Mouse (Mus musculus) neural tube, embryonic 13.5 days (tissue): ENCODE data around the gene Ddx23. TPM values are rescaled to one million over a fixed set of nuclear protein-coding genes. Genes with fewer than 3 reads are reported as not detected.

Source experiments
- ATAC-seq: fragments of 200-750 bp; cut with Nextera tagmentation; 2 replicates; pipeline ENCODE4 v1.8.0; 2017; ENCODE audit warnings: low read depth, mild to moderate bottlenecking, moderate TSS enrichment, moderate library complexity
- H3K27ac ChIP-seq: fragments of 300-500 bp; sonication (generic); replicated peaks from 2 replicates; pipeline ENCODE4 v1.5.1; 2015; ENCODE audit warnings: moderate library complexity, mild to moderate bottlenecking, inconsistent platforms
- H3K27me3 ChIP-seq: fragments of 300-500 bp; sonication (generic); 2 replicates; pipeline ENCODE4 v1.6.1; 2015; ENCODE audit warnings: mild to moderate bottlenecking, inconsistent platforms
- H3K36me3 ChIP-seq: fragments of 300-500 bp; sonication (generic); 2 replicates; pipeline ENCODE4 v1.6.1; 2015; ENCODE audit warnings: mild to moderate bottlenecking, inconsistent platforms
- H3K4me1 ChIP-seq: fragments of 300-500 bp; sonication (generic); replicated peaks from 2 replicates; pipeline ENCODE4 v1.6.1; 2015; ENCODE audit warnings: inconsistent platforms
- H3K4me2 ChIP-seq: fragments of 300-500 bp; sonication (generic); 2 replicates; pipeline ENCODE4 v1.6.1; 2015; ENCODE audit warnings: inconsistent platforms, mild to moderate bottlenecking, moderate library complexity
- H3K4me3 ChIP-seq: fragments of 300-500 bp; sonication (generic); 2 replicates; pipeline ENCODE4 v1.5.1; 2015; ENCODE audit warnings: mild to moderate bottlenecking, inconsistent platforms
- H3K9ac ChIP-seq: fragments of 300-500 bp; sonication (generic); 2 replicates; pipeline ENCODE4 v1.6.1; 2015; ENCODE audit warnings: moderate library complexity, mild to moderate bottlenecking, inconsistent platforms
- H3K9me3 ChIP-seq: fragments of 300-500 bp; sonication (generic); 2 replicates; pipeline ENCODE4 v1.6.1; 2016; ENCODE audit warnings: inconsistent platforms
- WGBS: fragments of 180-500 bp; shearing (Covaris S2); methylation state at CpG from one replicate; pipeline ENCODE4 v1.1.7; 2015; 5-methylcytosine and 5-hydroxymethylcytosine counted together
- polyA plus RNA-seq: library from polyadenylated mRNA; unstranded; fragments of >200 nt; fragmentation: Nextera tagmentation; extraction: Ambion mirVana; gene quantifications from 2 replicates; pipeline ENCODE4 v1.2.1, GENCODE M21; 2015

Ddx23 gene
- polyA plus RNA-seq, 1 experiment from 2014 or later, result 21.7 TPM

DNA sequence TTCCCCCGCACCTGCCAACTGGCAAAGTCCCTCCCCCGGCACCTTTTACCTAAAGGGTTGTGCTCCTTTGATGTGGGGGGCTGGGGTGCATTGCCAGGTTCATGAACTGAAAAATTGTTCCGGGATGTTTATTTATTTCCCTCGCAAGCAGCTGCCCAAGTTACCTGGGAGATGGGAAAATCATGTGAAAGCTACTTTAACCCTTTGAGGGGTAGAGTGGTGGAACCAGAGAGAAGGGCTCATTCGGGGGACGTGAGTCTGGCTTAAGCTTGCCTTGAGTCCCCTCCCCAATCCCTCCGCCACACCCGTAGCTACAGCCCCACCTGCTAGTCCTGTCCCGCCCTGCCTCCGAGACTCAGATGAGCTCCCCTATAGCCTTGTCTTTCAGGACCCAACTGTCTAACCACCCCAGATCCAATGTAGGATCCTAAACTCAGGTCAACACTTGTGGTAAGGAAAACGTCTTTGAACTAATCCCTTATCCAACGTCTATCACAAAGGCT, 52.5 kb downstream of the Ddx23 start:
- H3K9me3 ChIP-seq, result no peaks in the 10 kb centered on the region
- H3K4me2 ChIP-seq, result peak overlapping the region; percentile 81
- 4% methylated on average over 12 of the region's 12 CpGs for WGBS
- no peaks in the 10 kb centered on the region for H3K36me3 ChIP-seq
- ATAC-seq, result no peak
- H3K4me1 ChIP-seq, result peaks cover 48% of the 10 kb centered on the region
- peak overlapping the region; percentile 90 for H3K9ac ChIP-seq
- H3K4me3 ChIP-seq, result peak overlapping the region; percentile 77
- H3K27me3 ChIP-seq, result no peaks in the 10 kb centered on the region
- peak overlapping the region; percentile 92 for H3K27ac ChIP-seq

DNA sequence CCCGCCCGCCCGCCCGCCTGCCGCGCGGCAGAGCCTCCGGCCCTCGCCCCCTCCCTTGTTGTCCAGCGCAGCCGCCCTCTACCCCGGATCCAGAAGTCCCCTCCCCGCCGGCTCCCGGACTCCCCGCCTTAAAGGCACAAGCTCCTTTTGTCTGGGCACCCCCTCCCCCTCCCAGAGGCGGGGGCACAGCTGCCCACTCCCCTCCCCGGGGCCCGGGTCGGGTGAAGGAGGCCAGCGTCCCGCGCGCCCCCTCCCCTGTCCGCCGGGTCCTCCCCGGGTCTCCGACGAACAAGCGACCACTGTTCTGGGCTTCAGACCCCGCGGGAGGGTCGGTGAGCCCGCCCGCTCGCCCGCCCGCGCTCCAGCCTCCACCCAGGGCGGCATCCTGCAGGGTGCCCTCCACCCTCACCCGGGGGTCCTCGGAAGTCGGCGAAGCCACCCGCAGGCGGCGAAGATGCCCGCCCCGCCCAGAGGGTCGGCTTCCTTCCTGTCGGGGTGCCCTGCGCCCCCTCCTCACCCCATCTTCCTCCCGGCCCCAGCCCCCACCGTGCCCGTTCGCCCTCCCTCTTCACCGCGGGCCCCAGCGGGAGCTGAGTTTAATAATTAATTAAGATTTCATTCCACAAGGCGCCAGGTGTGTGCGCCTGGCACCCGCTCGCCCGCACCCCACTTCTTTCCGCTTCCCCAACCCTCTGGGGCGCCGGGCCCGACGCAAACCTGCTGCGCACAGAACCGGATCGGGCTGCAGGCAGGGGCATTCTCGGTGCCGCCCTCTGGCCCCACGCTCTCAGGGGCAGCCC, 53.2 kb downstream of the Ddx23 start, which contains the start of gene Adcy6:
TSS of gene Adcy6 (minus strand) at position 746 of the 800 bp plus-strand sequence.
- WGBS, result 0% methylated on average over 42 of the region's 75 CpGs

DNA sequence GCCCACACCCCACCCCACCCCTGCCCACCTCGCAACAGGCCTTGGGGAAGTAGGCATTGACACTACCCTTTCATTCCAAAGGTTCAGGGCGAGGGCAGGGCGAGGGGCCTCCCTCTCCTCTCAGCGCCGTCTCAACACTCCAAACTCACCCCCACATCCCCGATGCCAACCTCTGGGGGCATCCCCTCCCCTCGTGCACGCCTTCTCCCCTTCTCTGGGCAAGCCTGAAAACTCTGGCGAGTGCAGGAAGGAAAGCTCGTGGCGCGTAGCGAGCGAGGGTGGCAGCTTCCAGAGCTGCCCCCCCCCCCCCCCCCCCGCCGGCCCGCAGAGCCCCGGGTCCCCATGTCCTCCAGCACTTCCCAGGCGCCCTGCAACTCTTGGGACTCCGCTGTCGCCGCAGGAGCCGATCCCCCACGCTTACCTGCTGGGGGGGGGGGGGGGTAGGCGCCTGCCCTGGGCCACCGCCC, 53.9 kb downstream of the Ddx23 start:
- peak; percentile 40 for ATAC-seq
- Histone ChIP-seq H3K4me3 (peak overlapping the region; percentile 77), H3K27me3 (no peaks in the 10 kb centered on the region), H3K36me3 (peaks cover 9% of the 10 kb centered on the region), H3K27ac (peak overlapping the region; percentile 92), H3K9me3 (no peaks in the 10 kb centered on the region), H3K9ac (peak overlapping the region; percentile 90), H3K4me1 (peaks cover 41% of the 10 kb centered on the region), H3K4me2 (peak overlapping the region; percentile 81)
- 0% methylated on average over 8 of the region's 26 CpGs for WGBS

More for the DNA sequence above, 53.2 kb downstream of the Ddx23 start, which contains the start of gene Adcy6:
- Histone ChIP-seq H3K27ac (peak within 1 kb of the TSS; percentile 92), H3K9ac (peak within 1 kb of the TSS; percentile 90), H3K4me3 (peak within 1 kb of the TSS; percentile 77), H3K27me3 (no peaks in the 10 kb centered on the region), H3K9me3 (no peaks in the 10 kb centered on the region), H3K4me2 (peak within 1 kb of the TSS; percentile 81), H3K36me3 (peaks cover 2% of the 10 kb centered on the region; the same call in 1 of the 2 replicates), H3K4me1 (peaks cover 45% of the 10 kb centered on the region)
- peak; percentile 82 for ATAC-seq

DNA sequence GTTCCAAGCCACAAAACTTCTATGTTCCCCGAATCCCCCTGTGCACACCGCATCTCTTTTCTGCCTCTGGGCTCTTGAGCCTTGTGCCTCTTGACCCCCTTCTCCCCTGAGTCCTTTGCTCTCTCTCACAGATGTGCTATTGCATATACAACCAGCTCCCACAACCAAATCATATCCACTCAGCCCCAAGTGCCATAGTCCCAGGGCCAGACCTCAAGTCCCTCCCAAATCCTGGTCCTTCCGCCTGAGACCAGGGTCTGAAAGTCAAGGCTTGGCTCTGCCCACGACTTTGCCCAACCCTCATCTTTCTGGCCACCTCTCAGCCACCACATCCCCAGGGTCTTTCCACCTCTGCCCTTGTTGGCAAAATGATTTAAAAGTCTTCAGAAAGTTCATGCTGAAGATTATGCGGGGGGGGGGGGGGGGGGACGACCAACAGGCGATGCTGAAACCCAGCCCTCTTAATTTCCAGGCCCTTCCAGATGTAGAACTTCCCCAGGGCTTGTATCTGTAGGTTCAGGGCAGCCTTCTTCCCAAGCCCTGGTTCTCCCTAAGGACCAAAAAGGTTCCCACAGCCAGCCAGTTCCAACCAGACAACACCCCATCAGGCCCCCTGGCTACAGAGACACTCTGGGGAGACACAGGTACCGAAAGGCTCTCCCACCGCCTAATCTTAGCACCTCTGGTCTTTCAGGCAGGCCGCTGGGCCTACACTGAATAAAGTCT, 54.5 kb downstream of the Ddx23 start:
- Histone ChIP-seq H3K27me3 (no peaks in the 10 kb centered on the region), H3K36me3 (peaks cover 15% of the 10 kb centered on the region), H3K9ac (peak overlapping the region; percentile 90), H3K4me3 (peak overlapping the region; percentile 77), H3K4me2 (peak overlapping the region; percentile 81), H3K4me1 (peaks cover 47% of the 10 kb centered on the region), H3K9me3 (no peaks in the 10 kb centered on the region), H3K27ac (peak overlapping the region; percentile 92)
- 11% methylated on average over 9 of the region's 10 CpGs for WGBS
- ATAC-seq, result no peak; the same call in none of the 2 replicates

DNA sequence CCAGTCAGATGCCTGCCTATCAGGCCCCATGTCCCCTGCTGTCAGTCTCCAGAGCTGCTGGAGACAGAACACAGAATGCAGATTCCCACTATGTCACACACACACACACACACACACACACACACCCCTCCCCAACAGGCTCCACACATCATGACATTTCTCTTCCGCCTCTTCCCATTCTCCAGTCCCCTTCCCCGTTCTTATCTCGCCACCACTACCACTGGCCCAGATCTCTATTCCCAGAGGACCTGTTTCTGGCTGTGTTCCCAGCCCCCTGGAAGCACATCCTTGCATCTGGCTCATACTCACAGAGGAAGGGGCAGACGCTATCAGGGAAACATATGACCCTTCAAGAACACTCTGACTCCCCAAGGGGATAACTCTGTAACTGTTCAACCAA, 55.1 kb downstream of the Ddx23 start:
- Histone ChIP-seq H3K9me3 (no peaks in the 10 kb centered on the region), H3K4me2 (peak overlapping the region; percentile 81), H3K9ac (peak overlapping the region; percentile 90), H3K4me1 (peaks cover 54% of the 10 kb centered on the region), H3K27ac (peak overlapping the region; percentile 92; the same call in 1 of the 2 replicates), H3K4me3 (peak overlapping the region; percentile 77), H3K27me3 (no peaks in the 10 kb centered on the region), H3K36me3 (peaks cover 20% of the 10 kb centered on the region)
- WGBS, result 17% methylated on average over 4 of the region's 4 CpGs
- no peak for ATAC-seq

DNA sequence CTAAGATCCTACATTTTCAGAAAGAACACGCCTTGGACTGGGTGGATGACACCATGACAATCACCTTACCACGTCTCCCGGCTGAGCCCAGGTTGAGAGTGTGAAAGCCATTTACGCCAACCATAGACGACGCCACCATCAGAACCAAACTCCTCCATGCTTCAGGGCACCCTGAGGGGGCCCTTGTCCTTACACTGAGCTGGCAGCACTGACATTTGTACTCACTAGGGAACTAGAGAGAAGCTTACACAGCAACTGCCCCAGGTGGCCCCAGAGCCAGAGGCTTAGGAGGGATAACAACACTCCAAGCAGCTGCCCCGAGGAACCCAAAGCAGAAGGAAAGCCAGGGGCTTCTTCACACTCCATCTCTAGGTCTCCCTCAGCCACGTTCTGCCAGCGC, 56.0 kb downstream of the Ddx23 start:
- peaks cover 24% of the 10 kb centered on the region for H3K36me3 ChIP-seq
- 0 out of 2 replicates have a peak overlapping the region, but pooled peaks have one; percentile 92 for H3K27ac ChIP-seq
- 70% methylated on average over 9 of the region's 9 CpGs for WGBS
- H3K4me1 ChIP-seq, result peaks cover 62% of the 10 kb centered on the region
- no peak for ATAC-seq
- H3K27me3 ChIP-seq, result no peaks in the 10 kb centered on the region
- peak overlapping the region; percentile 90; the same call in 1 of the 2 replicates for H3K9ac ChIP-seq
- H3K4me3 ChIP-seq, result no peak overlapping the region
- H3K4me2 ChIP-seq, result peak overlapping the region; percentile 81
- no peaks in the 10 kb centered on the region for H3K9me3 ChIP-seq

DNA sequence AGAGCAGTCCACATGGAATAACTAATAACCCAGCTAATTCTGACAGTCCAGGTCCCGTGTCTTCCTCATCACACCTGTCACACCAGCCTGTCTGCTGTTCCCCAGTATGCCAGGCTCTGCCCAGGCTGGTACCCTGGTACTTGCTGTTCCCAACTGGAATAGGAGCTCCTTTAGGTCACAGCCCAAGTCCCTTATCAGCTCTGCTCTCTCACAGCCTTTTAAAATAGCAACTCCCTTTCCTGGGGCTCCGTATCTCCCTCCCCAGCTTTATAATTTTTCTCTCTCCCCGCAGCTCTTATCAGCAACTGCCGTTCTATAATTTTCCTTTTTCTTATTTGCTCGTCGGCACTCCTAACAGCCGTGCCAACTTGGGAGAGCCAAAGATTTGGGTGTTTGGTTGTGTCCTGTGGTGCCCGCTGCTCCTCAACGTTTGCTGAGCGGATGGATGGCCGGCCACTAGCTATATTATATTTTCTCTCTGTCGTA, 56.6 kb downstream of the Ddx23 start:
- Histone ChIP-seq H3K9me3 (no peaks in the 10 kb centered on the region), H3K4me2 (no peak overlapping the region), H3K4me1 (peaks cover 63% of the 10 kb centered on the region), H3K4me3 (no peak overlapping the region), H3K27me3 (no peaks in the 10 kb centered on the region), H3K27ac (no peak overlapping the region), H3K9ac (0 out of 2 replicates have a peak overlapping the region, but pooled peaks have one; percentile 17), H3K36me3 (peaks cover 30% of the 10 kb centered on the region)
- ATAC-seq, result no peak
- WGBS, result 93% methylated on average over 12 of the region's 12 CpGs

DNA sequence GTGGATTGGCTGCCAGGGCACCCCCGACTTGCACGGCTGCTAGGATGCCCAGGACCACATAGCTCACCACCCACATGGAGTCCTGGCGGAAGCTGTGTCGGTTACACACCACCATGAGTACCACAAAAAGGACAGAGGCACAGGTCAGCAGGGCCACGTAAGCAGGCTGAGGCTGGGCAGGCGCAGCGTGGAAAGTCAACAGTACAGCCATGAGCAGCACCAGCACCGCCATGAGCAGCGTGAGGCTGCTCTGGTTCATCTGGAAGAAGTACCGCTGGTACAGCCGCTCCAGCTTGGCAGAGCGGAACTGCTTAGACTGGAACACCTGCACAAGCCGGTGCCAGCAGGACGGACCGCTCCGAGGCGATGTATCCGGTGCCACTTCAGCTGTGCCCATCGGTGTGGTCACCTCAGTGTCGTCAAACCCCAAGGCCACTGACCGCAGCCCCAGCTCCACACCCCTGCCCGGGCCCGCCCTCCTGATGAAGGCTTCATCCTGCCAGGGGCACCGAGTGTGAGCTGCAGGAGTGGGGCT, 58.6 kb downstream of the Ddx23 start:
- WGBS, result 94% methylated on average over 24 of the region's 24 CpGs

DNA sequence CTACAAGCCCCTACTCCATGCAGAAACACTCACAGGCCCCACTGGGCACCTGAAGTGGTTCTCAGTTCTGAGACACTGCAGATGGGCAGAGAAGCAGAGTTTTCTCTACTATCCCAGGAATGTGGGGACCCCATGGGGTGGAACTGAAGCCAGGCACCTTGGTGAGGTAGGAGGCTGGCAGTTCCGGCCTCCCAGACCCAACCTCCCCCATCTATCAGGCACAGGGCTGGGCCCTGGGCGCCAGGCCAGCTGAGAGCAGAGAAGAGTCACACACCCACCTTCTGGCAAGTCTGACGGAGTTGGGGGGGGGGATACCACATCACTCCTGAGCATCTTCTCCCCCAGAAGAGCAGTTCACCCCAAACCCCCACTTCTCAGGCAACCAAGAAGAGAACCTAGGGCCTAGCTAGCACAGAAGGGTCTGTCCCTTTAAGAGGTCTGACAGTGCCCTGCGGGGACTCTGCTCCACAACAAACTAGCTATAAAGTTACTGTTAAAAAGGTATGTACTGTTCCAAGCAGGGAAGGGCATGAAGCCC, 59.7 kb downstream of the Ddx23 start:
- H3K4me3 ChIP-seq, result no peak overlapping the region
- WGBS, result 54% methylated on average over 4 of the region's 4 CpGs
- H3K4me1 ChIP-seq, result peaks cover 49% of the 10 kb centered on the region
- peaks cover 58% of the 10 kb centered on the region for H3K36me3 ChIP-seq
- H3K9ac ChIP-seq, result peak overlapping the region; percentile 54; the same call in 1 of the 2 replicates
- no peaks in the 10 kb centered on the region for H3K27me3 ChIP-seq
- ATAC-seq, result no peak
- no peaks in the 10 kb centered on the region for H3K9me3 ChIP-seq
- H3K27ac ChIP-seq, result no peak overlapping the region
- H3K4me2 ChIP-seq, result peak overlapping the region; percentile 27

More for the DNA sequence above, 58.6 kb downstream of the Ddx23 start:
- Histone ChIP-seq H3K4me3 (no peak overlapping the region), H3K27me3 (no peaks in the 10 kb centered on the region), H3K4me2 (no peak overlapping the region), H3K9me3 (no peaks in the 10 kb centered on the region), H3K9ac (no peak overlapping the region), H3K27ac (no peak overlapping the region), H3K36me3 (peaks cover 48% of the 10 kb centered on the region), H3K4me1 (peaks cover 57% of the 10 kb centered on the region)
- ATAC-seq, result no peak

DNA sequence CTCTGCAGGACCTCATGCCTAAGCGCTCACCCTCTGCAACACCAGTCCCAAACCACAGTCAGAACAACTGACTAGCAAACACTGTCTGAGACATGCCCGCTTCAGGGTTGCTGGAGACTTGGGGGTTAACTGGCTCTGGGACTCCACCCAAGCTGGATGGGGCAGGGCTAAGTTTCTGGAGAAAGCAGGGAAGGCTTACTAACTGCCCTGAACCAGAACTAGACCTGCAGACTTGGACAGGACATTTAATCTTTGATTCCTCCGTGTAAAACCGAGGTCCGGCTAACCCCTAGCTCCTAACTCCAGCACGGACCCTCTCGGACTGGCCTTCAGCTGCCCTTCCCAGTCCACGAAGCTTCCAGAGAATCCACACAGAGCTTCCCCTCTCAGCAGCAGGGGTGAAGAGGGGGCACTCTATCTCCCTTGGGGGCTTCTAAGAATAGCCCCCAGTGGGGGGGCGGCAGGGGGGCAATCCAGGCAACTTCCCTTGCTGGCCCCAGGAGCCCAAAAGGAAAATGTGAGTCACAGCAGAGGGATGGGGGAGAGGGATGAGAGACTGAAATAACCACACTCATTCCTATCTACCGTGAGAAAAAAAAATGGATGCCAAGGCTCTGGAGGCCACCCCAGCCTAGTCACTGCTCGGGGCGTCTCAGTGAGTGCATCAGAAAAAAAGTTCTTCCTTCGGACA, 60.4 kb downstream of the Ddx23 start:
- Histone ChIP-seq H3K4me1 (peaks cover 42% of the 10 kb centered on the region), H3K36me3 (peaks cover 65% of the 10 kb centered on the region), H3K9me3 (no peaks in the 10 kb centered on the region), H3K27me3 (no peaks in the 10 kb centered on the region), H3K9ac (peak overlapping the region; percentile 54), H3K4me3 (no peak overlapping the region), H3K4me2 (peak overlapping the region; percentile 27), H3K27ac (no peak overlapping the region)
- WGBS, result 66% methylated on average over 13 of the region's 13 CpGs
- no peak for ATAC-seq

DNA sequence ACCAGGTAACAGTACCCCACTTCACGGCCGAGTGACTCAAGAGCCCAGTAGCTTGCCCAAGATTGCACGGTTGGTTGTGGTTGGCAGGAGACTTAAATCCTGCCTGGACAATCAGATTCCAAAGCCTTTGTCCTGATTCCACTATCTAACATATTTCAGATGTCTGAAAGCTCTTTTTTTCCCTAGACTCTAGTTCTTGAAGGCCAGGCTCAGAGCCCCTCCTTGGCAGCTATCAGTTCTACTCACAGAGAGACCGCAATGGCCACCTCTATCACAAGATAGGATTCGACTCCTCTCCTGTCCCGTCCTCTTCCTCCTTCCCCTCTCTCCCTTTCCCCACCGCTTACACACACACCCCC, 60.9 kb downstream of the Ddx23 start:
- 84% methylated on average over 7 of the region's 7 CpGs for WGBS
- no peak for ATAC-seq
- H3K9ac ChIP-seq, result peak overlapping the region; percentile 54; the same call in 1 of the 2 replicates

More for the DNA sequence above, 60.9 kb downstream of the Ddx23 start:
- H3K27ac ChIP-seq, result no peak overlapping the region
- no peak overlapping the region for H3K4me3 ChIP-seq
- H3K4me1 ChIP-seq, result peaks cover 37% of the 10 kb centered on the region
- peak overlapping the region; percentile 27 for H3K4me2 ChIP-seq
- H3K9me3 ChIP-seq, result no peaks in the 10 kb centered on the region
- no peaks in the 10 kb centered on the region for H3K27me3 ChIP-seq
- peaks cover 70% of the 10 kb centered on the region for H3K36me3 ChIP-seq
